Mouse (Mus musculus) hindbrain, embryonic 10.5 days (tissue): ENCODE measurements around the gene Ap1ar. TPM values are rescaled to one million over a fixed set of nuclear protein-coding genes. Genes with fewer than 3 reads are reported as not detected.

ENCODE experiments used
- DNase-seq: peaks from one replicate; pipeline ENCODE4 v3.0.0-alpha.2; 2017; ENCODE audit warnings: low spot score
- H3K27ac ChIP-seq: fragments of 300-500 bp; sonication (generic); 2 replicates; pipeline ENCODE4 v1.5.1; 2016; ENCODE audit warnings: mild to moderate bottlenecking, moderate library complexity
- H3K27me3 ChIP-seq: fragments of 300-500 bp; sonication (generic); 2 replicates; pipeline ENCODE4 v1.6.1; 2016; ENCODE audit warnings: mild to moderate bottlenecking; ENCODE audit not compliant: poor library complexity, insufficient read depth, severe bottlenecking
- H3K36me3 ChIP-seq: fragments of 300-500 bp; sonication (generic); 2 replicates; pipeline ENCODE4 v1.6.1; 2016; ENCODE audit warnings: mild to moderate bottlenecking, moderate library complexity
- H3K4me1 ChIP-seq: fragments of 300-500 bp; sonication (generic); replicated peaks from 2 replicates; pipeline ENCODE4 v1.6.1; 2016; ENCODE audit warnings: mild to moderate bottlenecking
- H3K4me3 ChIP-seq: fragments of 300-500 bp; sonication (generic); 2 replicates; pipeline ENCODE4 v1.5.1; 2016; ENCODE audit warnings: mild to moderate bottlenecking, moderate library complexity
- H3K9me3 ChIP-seq: fragments of 300-500 bp; sonication (generic); 2 replicates; pipeline ENCODE4 v1.6.1; 2016; ENCODE audit warnings: mild to moderate bottlenecking, moderate library complexity
- WGBS: fragments of 180-500 bp; shearing (Covaris S2); methylation state at CpG from one replicate; pipeline ENCODE4 v1.1.7; 2016; 5-methylcytosine and 5-hydroxymethylcytosine counted together
- polyA plus RNA-seq: library from polyadenylated mRNA; unstranded; fragments of >200 nt; fragmentation: Nextera tagmentation; extraction: Ambion mirVana; gene quantifications from 2 replicates; pipeline ENCODE4 v1.2.1, GENCODE M21; 2016

Gene Ap1ar
- polyA plus RNA-seq, 1 experiment from 2014 or later: 56.0 TPM

- Histone ChIP-seq H3K9me3 (no peaks in the 10 kb centered on the region), H3K4me1 (peaks cover 8% of the 10 kb centered on the region; the same call in 1 of the 2 replicates), H3K27ac (no peak overlapping the region), H3K4me3 (no peak overlapping the region), H3K36me3 (peaks cover 65% of the 10 kb centered on the region), H3K27me3 (no peaks in the 10 kb centered on the region)
- DNase-seq: no peak
- 63% methylated on average over 5 of the region's 5 CpGs for WGBS
Measured at GRCm38 (mm10) chr3:127807846-127808245, 29.5 kb downstream of the Ap1ar start.

- Histone ChIP-seq H3K4me1 (peaks cover 8% of the 10 kb centered on the region; the same call in 1 of the 2 replicates), H3K9me3 (no peaks in the 10 kb centered on the region), H3K36me3 (peaks cover 51% of the 10 kb centered on the region), H3K27ac (no peak overlapping the region), H3K4me3 (no peak overlapping the region), H3K27me3 (no peaks in the 10 kb centered on the region)
- no peak for DNase-seq
- 92% methylated on average over 6 of the region's 6 CpGs for WGBS
Measured at GRCm38 (mm10) chr3:127805991-127806390, 31.3 kb downstream of the Ap1ar start.

- H3K27ac ChIP-seq: no peak overlapping the region
- peaks cover 8% of the 10 kb centered on the region; the same call in 1 of the 2 replicates for H3K4me1 ChIP-seq
- no peaks in the 10 kb centered on the region for H3K27me3 ChIP-seq
- H3K36me3 ChIP-seq: peaks cover 44% of the 10 kb centered on the region
- H3K9me3 ChIP-seq: no peaks in the 10 kb centered on the region
- no peak overlapping the region for H3K4me3 ChIP-seq
- WGBS: 85% methylated on average over 12 of the region's 12 CpGs
- DNase-seq: no peak
Measured at GRCm38 (mm10) chr3:127805071-127805470, 32.3 kb downstream of the Ap1ar start.

DNA sequence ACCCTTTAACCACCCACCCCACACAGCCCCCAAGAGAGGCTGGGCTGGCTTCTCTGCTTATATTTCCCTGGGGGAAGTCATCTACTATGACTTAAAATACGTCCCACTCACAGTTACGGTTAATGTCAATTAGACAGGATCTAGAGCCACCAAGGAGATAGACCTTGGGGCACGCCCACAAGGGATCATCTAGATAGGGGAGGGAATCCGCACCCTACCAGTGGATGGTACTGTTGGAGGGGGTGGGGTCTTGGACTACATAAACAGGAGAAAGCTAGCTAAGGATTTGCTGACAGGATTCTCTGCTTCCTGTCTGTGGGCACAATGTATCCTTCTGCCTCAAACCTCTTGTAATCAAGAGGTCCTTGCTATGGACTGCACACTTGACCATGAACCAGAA is 32.9 kb downstream of the Ap1ar start:
- no peak overlapping the region for H3K4me3 ChIP-seq
- DNase-seq: no peak
- 90% methylated on average over 4 of the region's 4 CpGs for WGBS

GRCm38 (mm10) chr3:127802814-127803213 is 34.5 kb downstream of the Ap1ar start:
- WGBS: 65% methylated on average over 8 of the region's 8 CpGs
- no peak for DNase-seq
- Histone ChIP-seq H3K9me3 (no peaks in the 10 kb centered on the region), H3K36me3 (peaks cover 21% of the 10 kb centered on the region), H3K4me1 (0 out of 2 replicates have a peak, but pooled peaks cover 4% of the 10 kb centered on the region), H3K27me3 (no peaks in the 10 kb centered on the region), H3K27ac (no peak overlapping the region), H3K4me3 (no peak overlapping the region)

More for the DNA sequence above, 32.9 kb downstream of the Ap1ar start:
- Histone ChIP-seq H3K27me3 (no peaks in the 10 kb centered on the region), H3K4me1 (peaks cover 11% of the 10 kb centered on the region; the same call in 1 of the 2 replicates), H3K9me3 (no peaks in the 10 kb centered on the region), H3K27ac (no peak overlapping the region), H3K36me3 (peaks cover 38% of the 10 kb centered on the region)

- H3K4me3 ChIP-seq: no peak overlapping the region
- WGBS: 93% methylated on average over 8 of the region's 8 CpGs
- H3K27ac ChIP-seq: no peak overlapping the region
- H3K9me3 ChIP-seq: no peaks in the 10 kb centered on the region
- 0 out of 2 replicates have a peak, but pooled peaks cover 3% of the 10 kb centered on the region for H3K4me1 ChIP-seq
- no peaks in the 10 kb centered on the region for H3K27me3 ChIP-seq
- no peak for DNase-seq
- peaks cover 9% of the 10 kb centered on the region; the same call in 1 of the 2 replicates for H3K36me3 ChIP-seq
Measured at GRCm38 (mm10) chr3:127801162-127801561, 36.2 kb downstream of the Ap1ar start.

DNA sequence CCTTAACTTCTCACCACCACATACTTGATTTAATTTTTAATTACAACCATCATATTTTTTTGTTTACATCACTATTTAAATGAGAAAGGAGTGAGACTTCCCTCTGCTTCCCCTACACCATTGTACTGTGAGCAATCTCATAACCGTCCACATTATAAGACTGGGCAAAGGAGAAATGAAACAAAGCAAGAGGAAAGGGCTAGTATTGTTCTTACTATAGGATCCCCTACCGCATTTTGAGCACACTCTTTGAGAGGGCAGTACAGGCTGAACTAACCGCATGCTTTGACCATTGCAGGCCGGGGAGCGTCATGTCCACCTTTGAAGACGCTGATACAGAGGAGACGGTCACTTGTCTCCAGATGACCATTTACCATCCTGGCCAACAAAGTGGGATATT is 41.1 kb downstream of the Ap1ar start:
- Histone ChIP-seq H3K27me3 (peaks cover 14% of the 10 kb centered on the region), H3K4me3 (no peak overlapping the region), H3K4me1 (peaks cover 5% of the 10 kb centered on the region), H3K9me3 (no peaks in the 10 kb centered on the region), H3K36me3 (no peaks in the 10 kb centered on the region), H3K27ac (no peak overlapping the region)
- no peak for DNase-seq
- 97% methylated on average over 7 of the region's 7 CpGs for WGBS

GRCm38 (mm10) chr3:127795762-127796161 is 41.6 kb downstream of the Ap1ar start:
- 93% methylated on average over 3 of the region's 3 CpGs for WGBS
- Histone ChIP-seq H3K36me3 (no peaks in the 10 kb centered on the region), H3K9me3 (no peaks in the 10 kb centered on the region), H3K4me3 (no peak overlapping the region), H3K27ac (no peak overlapping the region), H3K27me3 (peaks cover 19% of the 10 kb centered on the region), H3K4me1 (peaks cover 10% of the 10 kb centered on the region)
- no peak for DNase-seq

GRCm38 (mm10) chr3:127793022-127793421 is 44.3 kb downstream of the Ap1ar start:
- Histone ChIP-seq H3K4me3 (no peak overlapping the region), H3K9me3 (no peaks in the 10 kb centered on the region), H3K27me3 (peaks cover 47% of the 10 kb centered on the region), H3K4me1 (peaks cover 25% of the 10 kb centered on the region), H3K36me3 (no peaks in the 10 kb centered on the region), H3K27ac (no peak overlapping the region)
- DNase-seq: no peak
- 76% methylated on average over 7 of the region's 7 CpGs for WGBS

- peaks cover 58% of the 10 kb centered on the region for H3K27me3 ChIP-seq
- no peak for DNase-seq
- peak overlapping the region; percentile 70 for H3K4me3 ChIP-seq
- WGBS: 65% methylated on average over 4 of the region's 4 CpGs
- H3K27ac ChIP-seq: no peak overlapping the region
- H3K4me1 ChIP-seq: peaks cover 25% of the 10 kb centered on the region
- no peaks in the 10 kb centered on the region for H3K9me3 ChIP-seq
- H3K36me3 ChIP-seq: no peaks in the 10 kb centered on the region
Measured at GRCm38 (mm10) chr3:127791595-127792561, 45.4 kb downstream of the Ap1ar start.

GRCm38 (mm10) chr3:127791056-127791483 is 46.3 kb downstream of the Ap1ar start:
- no peaks in the 10 kb centered on the region for H3K36me3 ChIP-seq
- peak overlapping the region; percentile 60; the same call in 1 of the 2 replicates for H3K27ac ChIP-seq
- 1% methylated on average over 15 of the region's 15 CpGs for WGBS
- DNase-seq: peak; percentile 43
- no peaks in the 10 kb centered on the region for H3K9me3 ChIP-seq
- peaks cover 25% of the 10 kb centered on the region for H3K4me1 ChIP-seq
- peak overlapping the region; percentile 70 for H3K4me3 ChIP-seq
- peaks cover 66% of the 10 kb centered on the region for H3K27me3 ChIP-seq

- DNase-seq: peak; percentile 65
- under 1% methylated on average over 36 of the region's 36 CpGs for WGBS
- H3K9me3 ChIP-seq: no peaks in the 10 kb centered on the region
- peak overlapping the region; percentile 70 for H3K4me3 ChIP-seq
- peaks cover 25% of the 10 kb centered on the region for H3K4me1 ChIP-seq
- H3K27ac ChIP-seq: peak overlapping the region; percentile 75; the same call in 1 of the 2 replicates
- H3K27me3 ChIP-seq: peaks cover 67% of the 10 kb centered on the region
- H3K36me3 ChIP-seq: no peaks in the 10 kb centered on the region
Measured at GRCm38 (mm10) chr3:127790234-127791055, 46.9 kb downstream of the Ap1ar start.
